Mouse (Mus musculus) midbrain, embryonic 13.5 days (tissue): Measurements from ENCODE around the gene Dcakd. TPM values are rescaled to one million over a fixed set of nuclear protein-coding genes. Genes with fewer than 3 reads are reported as not detected.

Source experiments
- ATAC-seq: fragments of 200-750 bp; cut with Nextera tagmentation; 2 replicates; pipeline ENCODE4 v1.8.0; 2017; ENCODE audit warnings: mild to moderate bottlenecking, moderate TSS enrichment, moderate library complexity
- H3K27ac ChIP-seq: fragments of 300-500 bp; sonication (generic); 2 replicates; pipeline ENCODE4 v1.5.1; 2015; ENCODE audit warnings: inconsistent platforms, mild to moderate bottlenecking, moderate library complexity
- H3K27me3 ChIP-seq: fragments of 300-500 bp; sonication (generic); 2 replicates; pipeline ENCODE4 v1.6.1; 2015; ENCODE audit warnings: mild to moderate bottlenecking, inconsistent platforms
- H3K36me3 ChIP-seq: fragments of 300-500 bp; sonication (generic); 2 replicates; pipeline ENCODE4 v1.6.1; 2015; ENCODE audit warnings: mild to moderate bottlenecking, inconsistent platforms
- H3K4me1 ChIP-seq: fragments of 300-500 bp; sonication (generic); replicated peaks from 2 replicates; pipeline ENCODE4 v1.6.1; 2015; ENCODE audit warnings: inconsistent platforms
- H3K4me2 ChIP-seq: fragments of 300-500 bp; sonication (generic); replicated peaks from 2 replicates; pipeline ENCODE4 v1.6.1; 2015; ENCODE audit warnings: moderate library complexity, mild to moderate bottlenecking, inconsistent platforms
- H3K4me3 ChIP-seq: fragments of 300-500 bp; sonication (generic); replicated peaks from 2 replicates; pipeline ENCODE4 v1.5.1; 2015; ENCODE audit warnings: mild to moderate bottlenecking, inconsistent platforms
- H3K9ac ChIP-seq: fragments of 300-500 bp; sonication (generic); replicated peaks from 2 replicates; pipeline ENCODE4 v1.6.1; 2015; ENCODE audit warnings: mild to moderate bottlenecking, inconsistent platforms
- H3K9me3 ChIP-seq: fragments of 300-500 bp; sonication (generic); 2 replicates; pipeline ENCODE4 v1.6.1; 2016; ENCODE audit warnings: mild to moderate bottlenecking, inconsistent platforms
- WGBS: fragments of 180-500 bp; shearing (Covaris S2); methylation state at CpG from one replicate; pipeline ENCODE4 v1.1.7; 2015; 5-methylcytosine and 5-hydroxymethylcytosine counted together
- polyA plus RNA-seq: library from polyadenylated mRNA; unstranded; fragments of >200 nt; fragmentation: Nextera tagmentation; extraction: Ambion mirVana; gene quantifications from 2 replicates; pipeline ENCODE4 v1.2.1, GENCODE M21; 2015

Dcakd gene
- polyA plus RNA-seq, 1 experiment from 2014 or later, result 178 TPM

GRCm38 (mm10) chr11:103015881-103016825 lies 12.0 kb downstream of the Dcakd start:
- Histone ChIP-seq H3K4me3 (peak overlapping the region; percentile 80), H3K27ac (peak overlapping the region; percentile 95), H3K9ac (peak overlapping the region; percentile 86), H3K36me3 (peaks cover 11% of the 10 kb centered on the region), H3K9me3 (no peaks in the 10 kb centered on the region), H3K27me3 (no peaks in the 10 kb centered on the region), H3K4me1 (peaks cover 24% of the 10 kb centered on the region), H3K4me2 (peak overlapping the region; percentile 61)
- 47% methylated on average over 27 of the region's 27 CpGs for WGBS
- ATAC-seq, result 0 out of 2 replicates have a peak, but pooled peaks have one; percentile 3

- Histone ChIP-seq H3K27me3 (no peaks in the 10 kb centered on the region), H3K9ac (no peak overlapping the region), H3K4me2 (no peak overlapping the region), H3K9me3 (no peaks in the 10 kb centered on the region), H3K4me3 (no peak overlapping the region), H3K27ac (no peak overlapping the region), H3K36me3 (peaks cover 11% of the 10 kb centered on the region), H3K4me1 (peaks cover 37% of the 10 kb centered on the region)
- WGBS, result 96% methylated on average over 2 of the region's 2 CpGs
- ATAC-seq, result no peak
Observed at GRCm38 (mm10) chr11:103011206-103011497, 17.0 kb downstream of the Dcakd start.

GRCm38 (mm10) chr11:103010454-103011205 lies 17.5 kb downstream of the Dcakd start:
- ATAC-seq, result no peak
- no peaks in the 10 kb centered on the region for H3K27me3 ChIP-seq
- no peak overlapping the region for H3K4me2 ChIP-seq
- no peak overlapping the region for H3K27ac ChIP-seq
- H3K9ac ChIP-seq, result no peak overlapping the region
- WGBS, result 92% methylated on average over 13 of the region's 13 CpGs
- no peaks in the 10 kb centered on the region for H3K9me3 ChIP-seq
- H3K4me1 ChIP-seq, result peaks cover 31% of the 10 kb centered on the region
- no peak overlapping the region for H3K4me3 ChIP-seq
- peaks cover 11% of the 10 kb centered on the region for H3K36me3 ChIP-seq

GRCm38 (mm10) chr11:103009208-103009607 lies 18.9 kb downstream of the Dcakd start:
- Histone ChIP-seq H3K27ac (no peak overlapping the region), H3K4me3 (no peak overlapping the region), H3K4me2 (no peak overlapping the region), H3K9ac (no peak overlapping the region), H3K27me3 (no peaks in the 10 kb centered on the region), H3K9me3 (no peaks in the 10 kb centered on the region), H3K4me1 (peaks cover 20% of the 10 kb centered on the region), H3K36me3 (peaks cover 11% of the 10 kb centered on the region)
- WGBS, result 91% methylated on average over 8 of the region's 8 CpGs
- no peak for ATAC-seq

- Histone ChIP-seq H3K9ac (no peak overlapping the region), H3K9me3 (no peaks in the 10 kb centered on the region), H3K27me3 (no peaks in the 10 kb centered on the region), H3K36me3 (peaks cover 11% of the 10 kb centered on the region), H3K4me2 (no peak overlapping the region), H3K27ac (no peak overlapping the region), H3K4me1 (peaks cover 20% of the 10 kb centered on the region), H3K4me3 (no peak overlapping the region)
- WGBS, result 88% methylated on average over 7 of the region's 7 CpGs
- no peak for ATAC-seq
Observed at GRCm38 (mm10) chr11:103008558-103008957, 19.6 kb downstream of the Dcakd start.

GRCm38 (mm10) chr11:103007001-103007340 lies 21.2 kb downstream of the Dcakd start:
- no peak overlapping the region for H3K9ac ChIP-seq
- ATAC-seq, result no peak
- peaks cover 24% of the 10 kb centered on the region for H3K4me1 ChIP-seq
- no peak overlapping the region for H3K27ac ChIP-seq
- no peaks in the 10 kb centered on the region for H3K9me3 ChIP-seq
- H3K36me3 ChIP-seq, result no peaks in the 10 kb centered on the region; the same call in 1 of the 2 replicates
- no peaks in the 10 kb centered on the region for H3K27me3 ChIP-seq
- no peak overlapping the region for H3K4me2 ChIP-seq
- WGBS, result 92% methylated on average over 6 of the region's 6 CpGs
- no peak overlapping the region for H3K4me3 ChIP-seq

GRCm38 (mm10) chr11:103006286-103007000 lies 21.7 kb downstream of the Dcakd start:
- Histone ChIP-seq H3K9me3 (no peaks in the 10 kb centered on the region), H3K27ac (no peak overlapping the region), H3K4me2 (no peak overlapping the region), H3K4me3 (no peak overlapping the region), H3K4me1 (peaks cover 24% of the 10 kb centered on the region), H3K27me3 (no peaks in the 10 kb centered on the region), H3K9ac (no peak overlapping the region), H3K36me3 (no peaks in the 10 kb centered on the region; the same call in 1 of the 2 replicates)
- WGBS, result 92% methylated on average over 7 of the region's 7 CpGs
- ATAC-seq, result no peak

- Histone ChIP-seq H3K9ac (no peak overlapping the region), H3K27ac (no peak overlapping the region), H3K9me3 (no peaks in the 10 kb centered on the region), H3K27me3 (no peaks in the 10 kb centered on the region), H3K4me3 (no peak overlapping the region), H3K4me2 (no peak overlapping the region), H3K36me3 (no peaks in the 10 kb centered on the region; the same call in 1 of the 2 replicates), H3K4me1 (peaks cover 33% of the 10 kb centered on the region)
- no peak for ATAC-seq
- WGBS, result 91% methylated on average over 11 of the region's 11 CpGs
Observed at GRCm38 (mm10) chr11:103005254-103005981, 22.7 kb downstream of the Dcakd start.

GRCm38 (mm10) chr11:103004852-103005251 lies 23.3 kb downstream of the Dcakd start:
- Histone ChIP-seq H3K4me2 (no peak overlapping the region), H3K36me3 (peaks cover 2% of the 10 kb centered on the region), H3K9me3 (no peaks in the 10 kb centered on the region), H3K27me3 (no peaks in the 10 kb centered on the region), H3K27ac (no peak overlapping the region), H3K4me1 (peaks cover 39% of the 10 kb centered on the region), H3K4me3 (no peak overlapping the region), H3K9ac (no peak overlapping the region)
- no peak for ATAC-seq
- 91% methylated on average over 1 of the region's 1 CpGs for WGBS

GRCm38 (mm10) chr11:103003210-103003609 lies 24.9 kb downstream of the Dcakd start:
- peaks cover 19% of the 10 kb centered on the region for H3K36me3 ChIP-seq
- H3K27me3 ChIP-seq, result no peaks in the 10 kb centered on the region
- H3K4me3 ChIP-seq, result no peak overlapping the region
- no peak for ATAC-seq
- H3K27ac ChIP-seq, result peak overlapping the region; percentile 56
- H3K4me2 ChIP-seq, result no peak overlapping the region
- H3K9ac ChIP-seq, result 0 out of 2 replicates have a peak overlapping the region, but pooled peaks have one; percentile 28
- peaks cover 50% of the 10 kb centered on the region for H3K4me1 ChIP-seq
- WGBS, result 48% methylated on average over 5 of the region's 5 CpGs
- H3K9me3 ChIP-seq, result no peaks in the 10 kb centered on the region

GRCm38 (mm10) chr11:103001063-103001462 lies 27.1 kb downstream of the Dcakd start:
- Histone ChIP-seq H3K4me1 (peaks cover 45% of the 10 kb centered on the region), H3K4me3 (no peak overlapping the region), H3K9ac (no peak overlapping the region), H3K36me3 (peaks cover 40% of the 10 kb centered on the region), H3K27me3 (0 out of 2 replicates have a peak, but pooled peaks cover 2% of the 10 kb centered on the region), H3K9me3 (no peaks in the 10 kb centered on the region), H3K27ac (no peak overlapping the region), H3K4me2 (no peak overlapping the region)
- WGBS, result 84% methylated on average over 5 of the region's 5 CpGs
- ATAC-seq, result no peak
